Mouse (Mus musculus) left cerebral cortex, postnatal 36 days (tissue): ENCODE data around the gene Telo2. TPM values are rescaled to one million over a fixed set of nuclear protein-coding genes. Genes with fewer than 3 reads are reported as not detected.
A peak's percentile ranks its signal among the peaks of the same experiment; 100 is the strongest.

Experiments
- DNase-seq, 2 experiments: peaks; one replicate each; pipeline ENCODE4 v3.0.0; 2021 to 2022; ENCODE audit warnings: low spot score in 2 of 2, mixed read lengths in 1 of 2
- intact Hi-C: fragments of 180-260 bp; cut with DNase I; formaldehyde crosslinking; loops from one replicate; pipeline ENCODE4 v1.15.1; 2025
- total RNA-seq, 2 experiments: library from RNA; stranded (reverse); gene quantifications; 2 replicates each; pipeline ENCODE4 v1.2.3; 2021

Telo2 gene
- total RNA-seq, 2 experiments from 2014 or later = 24.3 to 30.0 TPM

- intact Hi-C loops = no loop called here
- DNase-seq = no peak
These were observed 51.4 kb downstream of the Telo2 start for GRCm38 (mm10) chr17:25064351-25064750.

GRCm38 (mm10) chr17:25063872-25064271 is 51.9 kb downstream of the Telo2 start:
- intact Hi-C loops = no loop called here
- DNase-seq = no peak

- intact Hi-C loops = no loop called here
These were observed 52.5 kb downstream of the Telo2 start for GRCm38 (mm10) chr17:25063261-25063660.

GRCm38 (mm10) chr17:25057041-25057440 is 58.7 kb downstream of the Telo2 start:
- DNase-seq = no peak
- intact Hi-C loops = no loop called here

More at GRCm38 (mm10) chr17:25063261-25063660, 52.5 kb downstream of the Telo2 start:
- DNase-seq = no peak

- intact Hi-C loops = no loop called here
- DNase-seq = peak; percentile 18 to 21
These were observed 62.5 kb downstream of the Telo2 start for GRCm38 (mm10) chr17:25053274-25053673.

Other genes with a start within 250 kb of the Telo2 start
- not detected for gene Igfals, start 250.0 kb downstream of the Telo2 start, total RNA-seq
- 10 to 100 TPM; 31.4 to 34.8 TPM for gene Nubp2, start 229.6 kb downstream of the Telo2 start, total RNA-seq
- 10 to 100 TPM; 56.4 to 63.7 TPM for gene Spsb3, start 229.3 kb downstream of the Telo2 start, total RNA-seq
- 10 to 100 TPM; 47.4 to 60.0 TPM for gene Eme2, start 220.9 kb downstream of the Telo2 start, total RNA-seq
- 10 to 100 TPM; 61.8 to 74.6 TPM for gene Mrps34, start 220.9 kb downstream of the Telo2 start, total RNA-seq
- gene Nme3, start 219.5 kb downstream of the Telo2 start, total RNA-seq = 10 to 100 TPM; 41.4 to 54.3 TPM
- gene Mapk8ip3, start 179.0 kb downstream of the Telo2 start, total RNA-seq = 100 to 1,000 TPM; 363 to 396 TPM
- gene Jpt2, start 155.3 kb downstream of the Telo2 start, total RNA-seq = 1 to 10 TPM; 4.8 to 5.7 TPM
- 10 to 100 TPM; 28.6 to 29.0 TPM for gene Cramp1l, start 100.2 kb downstream of the Telo2 start, total RNA-seq
- gene Ift140, start 99.9 kb downstream of the Telo2 start, total RNA-seq = 10 to 100 TPM; 18.6 to 25.5 TPM
- gene Tmem204, start 32.4 kb downstream of the Telo2 start, total RNA-seq = 10 to 100 TPM in 1 of 2 experiments, 1 to 10 TPM in 1; 9.1 to 10.3 TPM
- gene Ptx4, start 4.8 kb upstream of the Telo2 start, total RNA-seq = under 1 TPM; 0.67 to 0.91 TPM
- gene Clcn7, start 17.4 kb upstream of the Telo2 start, total RNA-seq = 10 to 100 TPM; 49.9 to 55.2 TPM
- under 1 TPM in 1 of 2 experiments, not detected in 1; 0.48 TPM for gene Ccdc154, start 46.5 kb upstream of the Telo2 start, total RNA-seq
- gene Gm38655, start 59.5 kb upstream of the Telo2 start, total RNA-seq = not detected
- 10 to 100 TPM; 20.3 to 20.6 TPM for gene BC003965, start 68.6 kb upstream of the Telo2 start, total RNA-seq
- gene Unkl, start 72.4 kb upstream of the Telo2 start, total RNA-seq = 10 to 100 TPM; 34.4 to 39.1 TPM
- 10 to 100 TPM; 80.5 to 80.8 TPM for gene Gnptg, start 124.2 kb upstream of the Telo2 start, total RNA-seq
- 10 to 100 TPM; 21.9 to 26.2 TPM for gene Tsr3, start 124.2 kb upstream of the Telo2 start, total RNA-seq
- 10 to 100 TPM; 12.3 to 24.4 TPM for gene Baiap3, start 140.4 kb upstream of the Telo2 start, total RNA-seq
- 100 to 1,000 TPM; 221 to 225 TPM for gene Ube2i, start 158.7 kb upstream of the Telo2 start, total RNA-seq
- gene Prss34, start 182.4 kb upstream of the Telo2 start, total RNA-seq = not detected
- gene Prss28, start 192.7 kb upstream of the Telo2 start, total RNA-seq = not detected
- not detected for gene Prss29, start 202.7 kb upstream of the Telo2 start, total RNA-seq
- not detected for gene Tpsab1, start 229.6 kb upstream of the Telo2 start, total RNA-seq